Mouse (Mus musculus) embryo, embryonic 10 days (tissue): ENCODE measurements around the gene Wdr59.

Experiments used
- DNase-seq: peaks from one replicate; pipeline ENCODE4 v3.0.0-alpha.2; 2015; ENCODE audit warnings: low spot score

The Wdr59 gene

DNA sequence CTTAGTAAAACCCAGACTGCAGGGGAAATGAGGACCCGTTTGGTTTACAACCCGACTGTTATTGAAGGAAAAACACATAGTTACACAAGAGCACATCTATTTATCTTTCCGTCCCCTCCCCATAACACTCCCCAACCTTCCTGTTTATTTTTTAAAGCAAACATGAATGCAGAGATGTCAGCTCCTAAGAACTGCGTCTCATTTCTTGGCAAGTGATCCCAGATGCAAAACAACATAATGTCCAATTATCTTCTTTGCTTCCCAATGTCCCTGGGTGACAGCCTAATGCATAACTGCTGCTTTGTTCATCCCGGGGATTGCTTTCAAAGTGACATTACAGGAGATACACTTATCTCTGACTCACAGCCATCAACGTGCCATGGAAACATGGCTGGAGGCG, 30.7 kb downstream of the Wdr59 start:
- no peak for DNase-seq

DNA sequence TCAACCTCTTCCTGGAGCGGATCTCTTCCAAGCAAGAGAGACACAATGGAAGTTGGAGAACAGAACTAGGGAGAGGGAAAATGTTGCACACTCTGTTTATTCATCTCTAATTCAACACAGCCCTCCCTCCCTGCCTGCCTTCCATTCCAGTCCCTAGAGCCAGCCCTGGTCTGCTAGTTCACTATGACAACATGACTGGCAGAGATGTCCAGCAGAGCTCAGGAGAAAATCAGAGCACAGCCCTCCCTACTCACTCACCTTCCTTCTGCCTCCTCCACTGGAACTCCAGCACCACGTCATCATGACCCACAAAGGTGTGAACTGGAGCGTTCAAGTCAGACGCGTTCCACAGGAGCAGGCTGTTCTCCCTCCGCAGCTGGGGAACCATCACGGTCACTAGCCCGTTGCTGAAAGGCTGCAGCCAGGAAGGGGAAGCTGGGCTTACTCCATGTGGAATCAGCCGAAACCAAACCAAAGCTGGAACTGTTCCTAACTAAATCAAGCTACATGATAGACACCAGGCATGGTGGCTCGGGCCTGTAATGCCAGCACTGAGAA, 31.8 kb downstream of the Wdr59 start:
- DNase-seq, result no peak

DNA sequence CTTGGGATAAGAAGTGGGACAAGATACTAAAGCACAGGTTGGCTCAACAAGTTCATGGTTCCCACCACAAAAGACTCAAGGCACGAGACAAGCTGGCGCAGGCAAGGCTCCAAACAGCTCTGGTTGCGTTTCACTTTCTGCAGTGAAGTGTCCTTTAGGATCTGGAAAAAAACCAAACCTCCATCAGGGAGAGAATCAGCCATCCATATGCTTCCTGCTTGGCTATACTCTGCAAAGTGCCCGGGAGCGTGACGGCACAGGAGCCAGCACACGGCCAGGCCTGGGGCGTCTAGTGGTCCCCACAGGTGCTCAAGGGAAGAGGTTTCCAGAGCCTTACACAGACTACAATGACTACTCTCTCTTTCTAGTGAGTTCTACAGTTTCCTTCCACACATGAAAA, 41.2 kb downstream of the Wdr59 start:
- no peak for DNase-seq

DNA sequence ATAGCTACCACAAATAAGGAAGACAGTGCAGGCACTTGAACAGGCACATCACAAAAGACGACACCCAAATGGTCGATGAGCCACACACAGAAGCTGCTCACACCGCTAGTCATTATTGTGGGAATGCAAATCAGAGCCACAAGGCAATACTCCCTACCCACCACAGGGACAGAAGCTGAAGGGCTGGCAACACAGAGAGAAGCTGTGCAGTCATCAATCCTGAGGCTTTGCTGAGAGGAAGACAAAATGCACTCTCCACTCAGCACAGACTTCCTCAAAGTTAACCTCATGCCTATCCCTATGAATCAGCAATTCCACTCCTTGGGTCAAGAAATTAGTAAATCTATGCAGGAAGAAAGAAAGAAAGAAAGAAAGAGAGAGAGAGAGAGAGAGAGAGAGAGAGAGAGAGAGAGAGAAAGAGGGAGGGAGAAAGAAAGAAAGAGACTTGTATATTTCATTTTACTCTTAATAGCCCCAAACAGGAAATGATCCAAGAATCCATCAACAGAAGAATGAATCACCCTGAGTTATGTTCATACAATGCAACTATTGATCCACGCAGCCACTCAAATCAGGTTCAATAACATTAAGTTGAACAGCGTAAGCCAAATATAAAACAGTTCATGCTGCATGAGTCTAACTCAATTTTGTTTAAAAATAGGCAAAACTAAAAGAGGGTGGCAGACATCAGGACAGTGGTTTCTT, 44.0 kb downstream of the Wdr59 start:
- DNase-seq, result no peak

DNA sequence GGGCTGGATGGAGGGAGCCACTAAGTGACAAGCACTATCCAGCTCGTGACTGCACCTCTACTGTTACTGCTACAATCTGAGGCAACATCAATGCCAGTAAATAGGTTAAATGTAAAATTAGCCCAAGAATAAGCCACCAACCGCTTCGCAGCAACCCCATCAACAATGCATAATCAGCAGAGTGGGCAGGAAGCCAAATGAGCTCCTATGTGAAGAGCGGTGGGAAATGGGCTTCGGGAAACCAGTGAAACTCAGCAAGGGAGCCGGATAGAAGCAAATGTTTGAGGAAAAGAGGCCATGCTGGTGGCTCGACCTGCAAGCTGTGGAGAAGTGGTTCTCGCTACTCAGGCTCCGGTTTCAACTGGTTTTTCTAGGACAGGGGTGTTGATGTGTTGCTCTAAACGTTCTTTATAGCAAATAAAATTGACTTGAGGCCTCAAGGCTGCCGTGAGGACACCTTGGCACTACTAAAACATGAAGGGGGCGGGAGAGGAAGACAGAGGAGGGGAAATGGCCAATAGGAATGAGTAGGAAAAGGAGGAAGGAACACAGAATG, 50.3 kb downstream of the Wdr59 start:
- no peak for DNase-seq

DNA sequence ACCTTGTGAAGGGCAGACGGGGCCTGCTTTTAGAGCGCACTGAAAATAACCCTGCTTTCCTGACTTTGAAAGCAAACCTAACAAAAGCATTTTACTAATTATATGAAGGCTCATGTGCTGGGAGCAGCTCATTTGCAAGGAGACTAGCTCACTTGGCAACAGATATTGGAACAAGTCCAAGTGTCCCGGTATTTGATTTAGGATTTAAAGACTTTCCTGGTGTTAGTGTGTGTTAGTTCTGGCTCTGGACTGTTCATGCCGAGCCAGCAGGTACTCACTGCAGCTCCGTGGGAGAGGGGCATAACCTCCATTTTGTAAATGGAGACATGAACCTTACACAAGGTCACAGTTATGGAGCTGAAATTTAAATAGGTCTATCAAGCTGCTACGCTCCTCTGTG, 52.9 kb downstream of the Wdr59 start:
- DNase-seq, result no peak

DNA sequence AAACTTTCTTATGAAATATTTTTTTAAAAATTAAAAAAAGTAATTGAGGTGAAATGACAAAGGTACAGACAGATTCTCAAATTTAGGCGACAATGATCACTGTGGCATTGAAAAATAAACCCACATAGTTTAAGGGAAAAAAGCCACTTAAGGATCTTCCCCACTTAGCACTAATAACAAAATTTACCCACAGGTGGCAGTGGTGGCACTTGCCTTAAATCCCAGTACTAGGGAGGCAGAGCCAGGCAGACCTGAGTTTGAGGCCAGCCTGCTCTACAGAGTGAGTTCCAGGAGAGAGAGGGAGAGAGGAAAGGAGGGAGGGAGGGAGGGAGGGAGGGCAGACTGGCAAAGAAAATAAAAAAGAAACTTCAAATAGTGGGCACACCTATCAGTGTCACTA, 56.6 kb downstream of the Wdr59 start:
- DNase-seq, result no peak

DNA sequence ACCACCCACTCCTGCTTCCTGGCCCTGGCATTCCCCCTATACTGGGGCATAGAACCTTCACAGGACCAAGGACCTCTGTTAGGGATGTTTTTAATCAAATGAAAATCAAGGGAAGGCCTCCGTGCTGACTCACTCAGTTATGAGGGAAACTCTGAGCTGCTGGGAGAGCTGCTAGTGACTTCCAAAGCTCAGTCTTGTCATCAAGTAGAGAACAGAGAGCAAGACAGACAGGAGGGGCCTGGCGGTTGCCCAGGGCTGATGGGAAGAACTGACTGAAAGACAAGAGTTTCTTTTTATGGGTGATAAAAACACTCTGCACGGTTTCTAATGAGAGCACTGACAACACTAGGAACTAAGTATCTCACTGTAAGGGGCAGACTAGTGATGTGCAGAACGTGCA, 57.4 kb downstream of the Wdr59 start:
- no peak for DNase-seq

DNA sequence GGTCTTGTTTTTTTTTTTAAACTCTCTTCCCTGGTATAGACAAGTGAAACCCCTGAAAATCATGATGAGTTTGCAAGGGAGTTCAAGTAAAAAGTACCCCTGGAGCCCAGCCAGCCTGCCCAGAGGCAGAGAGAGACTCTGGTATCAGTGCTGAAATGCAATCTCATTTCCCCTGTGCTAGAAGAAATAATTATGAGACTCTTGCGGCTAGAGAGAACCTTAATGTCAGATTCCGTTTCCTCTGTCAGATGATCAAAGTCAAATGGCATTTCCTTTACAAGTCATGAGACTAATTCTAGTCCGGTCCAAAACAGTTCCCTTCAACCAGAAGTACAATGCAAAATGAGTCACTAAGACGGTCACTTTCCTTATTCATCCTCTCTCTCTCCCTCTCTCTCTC, 72.2 kb downstream of the Wdr59 start:
- DNase-seq, result no peak

DNA sequence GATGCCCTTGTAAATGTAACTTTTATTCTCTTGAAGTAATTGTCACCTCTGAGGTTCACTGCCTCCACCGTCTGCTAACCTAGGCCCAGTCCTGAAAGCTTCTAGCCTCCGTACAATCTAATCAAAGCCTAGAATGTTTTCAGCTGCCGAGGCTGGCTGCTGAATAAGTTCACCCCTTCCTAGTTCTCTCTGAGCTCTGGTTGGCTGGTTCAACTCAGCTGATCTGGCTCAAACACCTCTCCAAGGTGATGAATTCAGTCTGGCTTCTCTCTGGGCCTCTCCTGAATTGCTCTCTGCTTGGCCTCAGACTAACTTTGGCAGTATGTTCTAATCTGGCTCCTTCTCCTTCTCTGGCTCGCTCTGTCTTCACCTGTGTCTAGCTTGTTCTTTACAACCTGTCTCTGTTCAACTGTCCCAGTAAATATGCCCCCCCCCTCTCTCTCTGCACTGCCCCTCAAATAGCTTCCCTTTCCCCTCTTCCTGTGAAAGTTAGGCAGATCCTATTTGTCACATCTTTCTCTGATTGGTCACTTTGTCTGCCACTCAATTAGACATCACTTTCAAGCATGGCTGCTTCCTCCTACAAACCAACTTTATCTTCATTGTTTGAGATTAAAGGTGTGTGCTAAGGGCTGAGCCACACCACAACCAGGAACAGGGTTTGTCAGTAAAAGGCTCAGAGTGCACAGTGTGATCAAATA, 75.8 kb downstream of the Wdr59 start:
- DNase-seq, result no peak

DNA sequence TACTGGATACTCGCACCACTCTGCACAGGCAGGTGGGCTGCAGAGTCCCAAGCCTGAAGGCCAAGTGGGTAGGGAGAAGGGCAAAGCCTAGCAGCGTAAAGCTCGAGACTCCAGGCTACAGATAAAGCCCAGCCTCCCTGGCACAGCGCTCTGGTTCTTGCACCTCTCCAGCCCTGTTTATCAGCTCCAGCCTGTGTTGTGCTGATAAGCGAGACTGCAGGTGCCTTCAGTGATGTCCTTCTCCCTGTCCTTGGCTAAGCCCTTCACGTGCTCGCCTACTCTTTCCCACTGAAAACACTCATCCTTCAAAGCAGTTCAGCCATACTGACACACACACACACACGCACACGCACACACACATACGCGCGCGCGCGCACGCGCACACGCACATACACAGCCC, 76.3 kb downstream of the Wdr59 start:
- DNase-seq, result no peak

DNA sequence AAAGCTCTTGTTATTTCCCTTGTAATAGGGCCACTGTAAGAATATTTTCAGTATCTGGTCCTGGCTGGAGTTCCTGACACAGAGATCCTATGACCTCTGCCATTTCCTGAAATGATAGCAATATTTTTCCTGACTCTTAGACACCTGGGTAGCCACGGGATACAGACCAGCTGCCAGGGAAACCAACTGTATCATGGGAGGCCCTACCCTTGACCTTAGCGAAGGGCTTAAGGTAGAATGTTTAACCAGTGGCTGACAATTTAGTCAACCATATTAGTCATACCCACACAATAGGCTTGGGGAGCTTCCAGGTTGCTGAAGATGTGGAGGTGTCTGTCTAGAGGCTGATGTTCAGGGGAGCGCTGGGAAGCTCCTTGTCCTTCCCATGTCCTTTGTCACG, 77.6 kb downstream of the Wdr59 start:
- no peak for DNase-seq

DNA sequence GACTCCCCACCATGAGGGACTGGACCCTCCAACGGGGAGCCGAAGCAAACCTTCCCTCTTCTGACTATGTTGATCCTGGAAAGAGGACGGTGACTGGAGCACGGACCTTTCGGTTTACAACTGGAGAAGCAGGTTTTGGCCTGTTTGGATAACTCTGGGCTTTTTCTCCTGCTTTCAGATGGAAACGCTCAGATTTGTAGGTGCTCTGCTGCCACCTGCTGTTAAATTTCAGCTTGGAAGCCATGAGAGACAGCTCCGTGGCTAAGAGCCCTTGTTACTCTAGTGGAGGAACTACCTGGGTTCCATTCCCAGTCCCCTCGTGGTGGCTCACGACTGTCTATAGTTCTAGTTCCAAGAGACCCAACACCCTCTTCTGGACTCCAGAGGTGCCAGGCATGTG, 82.7 kb downstream of the Wdr59 start:
- DNase-seq, result peak; percentile 83

DNA sequence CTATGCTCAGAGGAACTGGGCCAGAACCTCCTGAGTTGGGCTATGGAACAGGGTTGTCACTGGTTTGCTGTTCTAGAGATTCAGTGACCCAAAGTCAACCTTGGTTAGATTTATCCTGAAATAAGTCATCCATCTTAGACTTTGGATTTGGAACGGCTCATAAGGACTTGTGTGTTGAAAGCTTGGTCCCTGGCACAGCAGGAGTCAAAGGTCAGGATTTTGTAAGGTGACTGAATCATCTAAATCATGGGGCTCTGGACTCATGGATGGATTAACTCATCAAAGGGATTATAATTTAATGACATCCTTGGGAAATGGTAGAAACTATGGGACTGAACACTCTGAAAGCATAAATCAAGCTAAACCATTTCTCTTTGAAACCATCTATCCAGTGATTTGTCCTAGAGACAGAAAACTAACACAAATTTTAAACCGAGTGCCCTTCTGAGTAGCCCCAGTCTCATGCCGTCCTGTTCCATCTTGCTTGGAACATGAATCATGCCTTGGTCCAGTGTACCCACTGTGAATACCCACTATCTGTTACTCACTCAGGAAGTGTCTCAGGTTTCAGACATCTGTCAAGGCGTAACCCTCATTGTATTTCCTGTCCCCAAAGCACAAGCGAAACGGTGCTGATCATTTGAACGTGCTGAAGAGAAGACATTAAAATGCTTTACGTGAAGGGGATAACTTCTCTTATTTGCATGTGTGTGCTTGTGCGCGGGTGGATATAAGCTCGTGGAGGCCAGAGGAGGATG, 86.6 kb downstream of the Wdr59 start:
- DNase-seq, result no peak

DNA sequence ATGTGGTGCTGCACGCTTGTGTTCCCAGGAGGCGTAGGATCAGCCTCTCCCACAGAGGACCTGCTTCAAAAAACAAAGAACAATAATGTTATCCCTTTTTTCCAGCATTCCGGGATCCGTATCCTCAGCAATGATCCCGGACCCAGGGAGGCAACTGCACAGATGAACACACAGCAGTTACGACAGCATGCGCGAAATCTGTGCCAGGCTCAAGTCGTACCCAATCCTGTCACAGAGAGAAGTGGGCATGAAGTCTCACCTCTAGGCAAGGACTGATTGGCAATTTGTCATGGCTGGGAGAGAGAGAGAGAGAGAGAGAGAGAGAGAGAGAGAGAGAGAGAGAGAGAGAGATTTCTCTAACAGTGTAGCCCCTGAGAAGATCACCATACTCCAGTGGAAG, 97.2 kb downstream of the Wdr59 start:
- no peak for DNase-seq

DNA sequence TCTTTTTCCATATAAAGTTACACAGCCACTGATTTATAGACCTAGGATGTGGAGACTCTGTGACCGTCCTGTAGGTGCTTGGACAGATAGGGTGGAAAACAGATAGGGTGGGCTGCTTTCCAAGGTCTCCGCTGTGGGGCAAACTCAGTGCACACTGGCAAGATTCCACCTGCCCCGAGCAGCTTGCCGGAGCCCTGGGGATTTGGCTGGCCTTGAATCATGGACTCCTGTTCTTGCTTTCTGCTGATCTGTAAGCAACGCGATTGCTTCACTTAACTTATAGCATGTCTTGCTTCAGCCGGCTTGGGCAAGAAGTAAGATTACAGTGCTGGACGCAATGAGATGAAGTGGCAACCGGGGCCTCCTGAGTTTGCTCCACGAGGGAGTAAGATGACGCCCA, 97.7 kb downstream of the Wdr59 start:
- no peak for DNase-seq

DNA sequence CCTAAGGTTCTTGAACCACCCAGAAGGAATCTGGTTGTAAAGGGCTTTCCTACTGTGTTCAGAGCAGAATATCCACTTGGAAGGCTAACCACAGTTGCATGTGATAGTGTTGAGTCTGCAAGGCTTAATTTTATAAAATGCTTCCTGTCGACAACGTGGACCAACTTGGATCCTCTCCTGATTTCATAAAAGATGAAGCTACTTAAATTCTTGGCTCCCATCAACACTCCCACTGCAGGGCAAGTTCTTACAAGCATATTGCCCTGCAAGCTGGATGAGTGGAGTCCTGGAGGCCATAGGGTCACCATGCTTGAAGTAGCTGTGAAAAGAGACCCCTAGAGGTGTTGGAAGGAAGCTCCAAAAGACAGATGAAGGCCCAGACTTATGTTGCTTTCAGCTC, 99.3 kb downstream of the Wdr59 start:
- DNase-seq, result no peak

DNA sequence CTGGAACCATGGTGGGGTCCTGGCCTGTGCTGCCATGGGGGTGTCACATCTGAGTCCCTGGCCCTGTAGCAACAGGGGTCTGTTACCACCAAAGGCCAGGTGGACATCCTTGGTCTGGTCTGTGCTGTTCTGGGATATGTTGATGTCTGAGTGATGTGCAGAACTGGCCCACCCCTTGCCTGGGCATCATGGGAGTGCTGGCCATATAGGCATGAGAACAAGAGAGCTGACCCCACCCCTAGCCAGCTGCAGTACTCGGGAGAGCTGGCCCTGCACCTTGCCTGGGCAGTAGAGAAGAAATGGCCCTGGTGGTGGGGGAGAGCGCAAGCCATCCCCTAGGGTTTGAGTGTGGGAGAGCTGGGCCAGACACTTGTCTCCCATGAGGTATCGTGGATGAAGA, 102.7 kb downstream of the Wdr59 start:
- DNase-seq, result no peak

DNA sequence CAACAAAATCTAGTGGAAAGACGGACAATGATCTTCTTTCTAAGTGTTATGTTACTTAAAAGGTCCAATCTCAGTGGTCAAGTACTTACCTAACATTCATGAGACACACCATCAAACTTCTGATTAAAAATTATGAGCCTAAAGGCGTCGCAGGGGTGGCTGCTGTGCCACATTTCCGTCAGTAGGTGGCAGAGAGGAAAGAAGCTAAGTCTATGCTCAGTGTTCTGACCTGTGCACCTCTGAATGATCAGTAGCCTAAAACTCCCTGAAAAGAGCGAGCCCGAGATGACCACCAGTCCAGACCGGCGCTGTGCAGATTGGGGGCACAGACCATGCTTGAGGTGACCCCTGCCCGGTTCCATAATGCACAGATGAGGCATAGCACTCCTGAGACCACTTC, 103.3 kb downstream of the Wdr59 start:
- peak; percentile 72 for DNase-seq

DNA sequence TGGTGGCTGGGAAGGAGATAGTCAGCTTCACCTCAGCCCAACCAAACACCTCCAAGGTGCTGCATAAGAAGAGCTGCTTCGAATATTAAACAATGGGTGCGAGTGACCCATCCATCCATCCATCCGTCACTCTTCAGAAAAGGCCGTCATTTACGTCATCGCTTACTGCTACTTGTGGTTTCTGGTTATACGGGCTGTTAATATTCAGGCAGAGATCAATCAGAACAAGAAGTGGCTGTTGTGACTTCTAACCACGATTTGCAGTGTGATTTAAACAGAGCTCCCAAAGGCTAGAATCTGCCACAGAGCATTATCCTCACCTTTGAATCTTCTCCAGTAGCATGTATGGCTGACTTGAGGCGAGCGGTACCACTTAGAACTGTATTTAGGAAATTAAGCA, 104.7 kb downstream of the Wdr59 start:
- DNase-seq, result no peak

DNA sequence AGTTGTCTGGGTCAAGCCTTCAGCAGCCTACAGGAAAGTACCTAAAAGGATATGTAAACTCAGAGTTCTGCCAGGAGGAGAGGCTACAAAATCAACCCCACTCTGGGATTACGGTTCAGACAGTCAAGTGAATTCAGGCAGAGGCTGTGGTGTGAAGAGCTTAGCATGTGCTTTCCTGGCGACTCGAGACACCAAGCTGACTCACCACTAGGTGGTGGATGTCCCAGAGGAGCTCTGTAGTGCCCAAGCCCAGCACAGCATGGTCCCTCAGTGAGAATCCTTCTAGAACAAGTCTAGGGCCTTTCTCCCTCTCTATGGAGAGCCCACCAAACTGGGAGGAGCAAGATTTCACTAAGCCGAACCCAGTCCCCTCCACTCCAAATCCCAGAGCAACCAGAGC, 118.5 kb downstream of the Wdr59 start:
- no peak for DNase-seq
